Mouse (Mus musculus): ENCODE measurements around the gene Hnrnpul2. TPM values are rescaled to one million over a fixed set of nuclear protein-coding genes. Genes with fewer than 3 reads are reported as not detected.

Gene Hnrnpul2
- polyA plus RNA-seq, 1 experiment = 20.9 TPM

- H3K36me3 ChIP-seq (ENCODE audit: control insufficient read depth, insufficient read depth, low read length) = peaks cover 6% of the 10 kb centered on the region
- TF ChIP-seq CTCF (IDR thresholded peaks at IDR 0.05; ENCODE audit: extremely low read depth, insufficient read length, insufficient replicate concordance, low read depth, low read length) (no peak), POLR2A (IDR thresholded peaks at IDR 0.05; ENCODE audit: low read depth, low read length) (peak; percentile 19; the same call in 1 of the 2 replicates)
- peak within 1 kb of the TSS; percentile 67 for H3K27ac ChIP-seq (ENCODE audit: insufficient read depth, low read depth, low read length)
- peaks cover 5% of the 10 kb centered on the region; the same call in 1 of the 2 replicates for H3K4me1 ChIP-seq (ENCODE audit: control insufficient read depth, insufficient read depth, insufficient read length, low read length)
- H3K27me3 ChIP-seq (ENCODE audit: control insufficient read depth, insufficient read depth, low read length) = no peaks in the 10 kb centered on the region
- peak within 1 kb of the TSS; percentile 87 for H3K4me3 ChIP-seq (ENCODE audit: low read depth, low read length)
- WGBS = under 1% methylated on average over 30 of the region's 30 CpGs
Observed at GRCm38 (mm10) chr19:8802130-8802821, 17.5 kb upstream of the Hnrnpul2 start, which contains the start of gene Zbtb3. Gene Zbtb3, plus strand, starts transcription at chr19:8802555.

- Histone ChIP-seq H3K27me3 (ENCODE audit: control insufficient read depth, insufficient read depth, low read length) (no peaks in the 10 kb centered on the region), H3K4me1 (ENCODE audit: control insufficient read depth, insufficient read depth, insufficient read length, low read length) (peaks cover 3% of the 10 kb centered on the region; the same call in 1 of the 2 replicates), H3K27ac (ENCODE audit: insufficient read depth, low read depth, low read length) (no peak overlapping the region), H3K36me3 (ENCODE audit: control insufficient read depth, insufficient read depth, low read length) (peaks cover 9% of the 10 kb centered on the region), H3K4me3 (ENCODE audit: low read depth, low read length) (no peak overlapping the region)
- 86% methylated on average over 9 of the region's 9 CpGs for WGBS
- TF ChIP-seq CTCF (IDR thresholded peaks at IDR 0.05; ENCODE audit: extremely low read depth, insufficient read length, insufficient replicate concordance, low read depth, low read length) (no peak), POLR2A (IDR thresholded peaks at IDR 0.05; ENCODE audit: low read depth, low read length) (no peak)
Observed at GRCm38 (mm10) chr19:8803204-8803780, 16.5 kb upstream of the Hnrnpul2 start.

- H3K4me1 ChIP-seq (ENCODE audit: control insufficient read depth, insufficient read depth, insufficient read length, low read length) = peaks cover 3% of the 10 kb centered on the region; the same call in 1 of the 2 replicates
- WGBS = 84% methylated on average over 11 of the region's 11 CpGs
- no peak for TF ChIP-seq POLR2A (IDR thresholded peaks at IDR 0.05; ENCODE audit: low read depth, low read length)
- no peak for TF ChIP-seq CTCF (IDR thresholded peaks at IDR 0.05; ENCODE audit: extremely low read depth, insufficient read length, insufficient replicate concordance, low read depth, low read length)
- no peak overlapping the region for H3K27ac ChIP-seq (ENCODE audit: insufficient read depth, low read depth, low read length)
- peaks cover 12% of the 10 kb centered on the region for H3K36me3 ChIP-seq (ENCODE audit: control insufficient read depth, insufficient read depth, low read length)
- H3K27me3 ChIP-seq (ENCODE audit: control insufficient read depth, insufficient read depth, low read length) = no peaks in the 10 kb centered on the region
- no peak overlapping the region for H3K4me3 ChIP-seq (ENCODE audit: low read depth, low read length)
Observed at GRCm38 (mm10) chr19:8803879-8804660, 15.7 kb upstream of the Hnrnpul2 start.

GRCm38 (mm10) chr19:8806810-8807209 is 13.0 kb upstream of the Hnrnpul2 start:
- Histone ChIP-seq H3K4me3 (ENCODE audit: low read depth, low read length) (no peak overlapping the region), H3K36me3 (ENCODE audit: control insufficient read depth, insufficient read depth, low read length) (peaks cover 28% of the 10 kb centered on the region), H3K27ac (ENCODE audit: insufficient read depth, low read depth, low read length) (peak overlapping the region; percentile 67; the same call in 1 of the 2 replicates), H3K27me3 (ENCODE audit: control insufficient read depth, insufficient read depth, low read length) (no peaks in the 10 kb centered on the region), H3K4me1 (ENCODE audit: control insufficient read depth, insufficient read depth, insufficient read length, low read length) (peaks cover 3% of the 10 kb centered on the region; the same call in 1 of the 2 replicates)
- TF ChIP-seq POLR2A (IDR thresholded peaks at IDR 0.05; ENCODE audit: low read depth, low read length) = no peak
- TF ChIP-seq CTCF (IDR thresholded peaks at IDR 0.05; ENCODE audit: extremely low read depth, insufficient read length, insufficient replicate concordance, low read depth, low read length) = no peak
- 87% methylated on average over 5 of the region's 5 CpGs for WGBS

GRCm38 (mm10) chr19:8815812-8816211 is 4.0 kb upstream of the Hnrnpul2 start:
- TF ChIP-seq POLR2A (IDR thresholded peaks at IDR 0.05; ENCODE audit: low read depth, low read length) (no peak), CTCF (IDR thresholded peaks at IDR 0.05; ENCODE audit: extremely low read depth, insufficient read length, insufficient replicate concordance, low read depth, low read length) (no peak)
- Histone ChIP-seq H3K4me1 (ENCODE audit: control insufficient read depth, insufficient read depth, insufficient read length, low read length) (peaks cover 2% of the 10 kb centered on the region; the same call in 1 of the 2 replicates), H3K4me3 (ENCODE audit: low read depth, low read length) (no peak overlapping the region), H3K27me3 (ENCODE audit: control insufficient read depth, insufficient read depth, low read length) (no peaks in the 10 kb centered on the region), H3K36me3 (ENCODE audit: control insufficient read depth, insufficient read depth, low read length) (peaks cover 34% of the 10 kb centered on the region), H3K27ac (ENCODE audit: insufficient read depth, low read depth, low read length) (no peak overlapping the region)
- WGBS = 65% methylated on average over 11 of the region's 11 CpGs

GRCm38 (mm10) chr19:8817001-8817400 is 2.8 kb upstream of the Hnrnpul2 start:
- TF ChIP-seq CTCF (IDR thresholded peaks at IDR 0.05; ENCODE audit: extremely low read depth, insufficient read length, insufficient replicate concordance, low read depth, low read length) = no peak
- no peak for TF ChIP-seq POLR2A (IDR thresholded peaks at IDR 0.05; ENCODE audit: low read depth, low read length)
- WGBS = 71% methylated on average over 3 of the region's 3 CpGs
- Histone ChIP-seq H3K4me1 (ENCODE audit: control insufficient read depth, insufficient read depth, insufficient read length, low read length) (peaks cover 2% of the 10 kb centered on the region; the same call in 1 of the 2 replicates), H3K4me3 (ENCODE audit: low read depth, low read length) (no peak overlapping the region), H3K27me3 (ENCODE audit: control insufficient read depth, insufficient read depth, low read length) (no peaks in the 10 kb centered on the region), H3K27ac (ENCODE audit: insufficient read depth, low read depth, low read length) (no peak overlapping the region), H3K36me3 (ENCODE audit: control insufficient read depth, insufficient read depth, low read length) (peaks cover 25% of the 10 kb centered on the region)

Measured in small intestine, adult 2 months (tissue).